Mouse (Mus musculus) B cell, adult (primary cell): ENCODE measurements around the gene 2210418O10Rik. TPM values are rescaled to one million over a fixed set of nuclear protein-coding genes. Genes with fewer than 3 reads are reported as not detected.

Experiments
- total RNA-seq: library from RNA; stranded (reverse); gene quantifications from 4 replicates; pipeline ENCODE4 v1.2.4, GENCODE M21; 2023; ENCODE audit not compliant: inconsistent age

The 2210418O10Rik gene
- total RNA-seq: 0.29 to 7.0 TPM (median 2.0 TPM) in 4 replicates

GRCm38 (mm10) chr2:176226269-176226668 is at the start of gene 2210418O10Rik:
TSS of gene 2210418O10Rik (plus strand) at chr2:176226569.

Other genes with a start within 250 kb of the 2210418O10Rik start
- gene Gm2004, start 76.7 kb upstream of the 2210418O10Rik start, total RNA-seq: 0.60 to 3.6 TPM (median 2.0 TPM) in 4 replicates
- gene Gm11009, start 92.9 kb downstream of the 2210418O10Rik start, total RNA-seq: not detected in 4 replicates
- gene Gm14435, start 197.0 kb downstream of the 2210418O10Rik start, total RNA-seq: 1.4 to 4.3 TPM (median 3.0 TPM) in 4 replicates